Mouse (Mus musculus) intestine, embryonic 16.5 days (tissue): ENCODE results near the gene Fthl17d. TPM values are rescaled to one million over a fixed set of nuclear protein-coding genes. Genes with fewer than 3 reads are reported as not detected.
"Not testable (repeated sequence)": the region's sequence is repeated elsewhere in the genome, so short reads cannot be mapped to it uniquely, and the experiment has no call there.

ENCODE experiments used
- ATAC-seq: fragments of 200-750 bp; cut with Nextera tagmentation; 2 replicates; pipeline ENCODE4 v1.8.0; 2017; ENCODE audit warnings: moderate TSS enrichment, moderate library complexity
- H3K27ac ChIP-seq: fragments of 300-500 bp; sonication (generic); 2 replicates; pipeline ENCODE4 v1.5.1; 2014; ENCODE audit warnings: mild to moderate bottlenecking, low read length
- H3K27me3 ChIP-seq: fragments of 300-500 bp; sonication (generic); replicated peaks from 2 replicates; pipeline ENCODE4 v1.6.1; 2014; ENCODE audit warnings: low read length, control low read depth, mixed read lengths; ENCODE audit not compliant: control insufficient read depth, insufficient read depth
- H3K36me3 ChIP-seq: fragments of 300-500 bp; sonication (generic); 2 replicates; pipeline ENCODE4 v1.6.1; 2014; ENCODE audit warnings: low read length, control low read depth; ENCODE audit not compliant: control insufficient read depth, insufficient read depth
- H3K4me1 ChIP-seq: fragments of 300-500 bp; sonication (generic); 2 replicates; pipeline ENCODE4 v1.6.1; 2014; ENCODE audit warnings: low read length, control low read depth, mixed read lengths; ENCODE audit not compliant: control insufficient read depth, insufficient read depth
- H3K4me2 ChIP-seq: fragments of 300-500 bp; sonication (generic); 2 replicates; pipeline ENCODE4 v1.6.1; 2014; ENCODE audit warnings: low read depth, low read length, control low read depth
- H3K4me3 ChIP-seq: fragments of 300-500 bp; sonication (generic); 2 replicates; pipeline ENCODE4 v1.5.1; 2014; ENCODE audit warnings: mild to moderate bottlenecking, low read length
- H3K9ac ChIP-seq: fragments of 300-500 bp; sonication (generic); 2 replicates; pipeline ENCODE4 v1.6.1; 2014; ENCODE audit warnings: low read depth, low read length
- H3K9me3 ChIP-seq: fragments of 300-500 bp; sonication (generic); 2 replicates; pipeline ENCODE4 v1.6.1; 2016; ENCODE audit warnings: low read length, control low read depth; ENCODE audit not compliant: control insufficient read depth
- WGBS: fragments of 180-500 bp; shearing (Covaris S2); extraction: QIAGEN DNeasy Blood & Tissue Kit; methylation state at CpG from one replicate; pipeline ENCODE4 v1.1.7; 2014; 5-methylcytosine and 5-hydroxymethylcytosine counted together
- polyA plus RNA-seq: library from polyadenylated mRNA; unstranded; fragments of >200 nt; fragmentation: Nextera tagmentation; extraction: Ambion mirVana; gene quantifications from 2 replicates; pipeline ENCODE4 v1.2.1, GENCODE M21; 2015

Fthl17d gene
- not detected in 2 replicates for polyA plus RNA-seq

- WGBS: no CpG with 5 or more reads among the region's 9 CpGs
- H3K27ac ChIP-seq, H3K36me3 ChIP-seq, H3K4me2 ChIP-seq, H3K27me3 ChIP-seq, H3K9me3 ChIP-seq, H3K4me3 ChIP-seq, ATAC-seq, H3K4me1 ChIP-seq, H3K9ac ChIP-seq: not testable (repeated sequence)
Measured at GRCm38 (mm10) chrX:8986655-8987054, at the start of gene Fthl17d. Gene Fthl17d, minus strand, starts transcription at chrX:8986755.

- not testable (repeated sequence) for H3K9ac ChIP-seq, ATAC-seq, H3K36me3 ChIP-seq, H3K4me1 ChIP-seq, H3K27me3 ChIP-seq, H3K4me2 ChIP-seq, H3K9me3 ChIP-seq, H3K27ac ChIP-seq, H3K4me3 ChIP-seq
- WGBS: 91% methylated on average over 1 of the region's 10 CpGs
Measured at GRCm38 (mm10) chrX:9033193-9033592, 46.6 kb upstream of the Fthl17d start, which contains the start of gene Fthl17e. Gene Fthl17e, plus strand, starts transcription at chrX:9033493.

- WGBS: 49% methylated on average over 10 of the region's 10 CpGs
- H3K4me3 ChIP-seq: no peak overlapping the region
Measured at GRCm38 (mm10) chrX:9019481-9019880, 32.9 kb upstream of the Fthl17d start.

GRCm38 (mm10) chrX:9016079-9016478 is 29.5 kb upstream of the Fthl17d start:
- H3K9me3 ChIP-seq: no peaks in the 10 kb centered on the region
- no peaks in the 10 kb centered on the region for H3K4me1 ChIP-seq
- H3K4me2 ChIP-seq: no peak overlapping the region
- no peaks in the 10 kb centered on the region for H3K27me3 ChIP-seq
- H3K4me3 ChIP-seq: no peak overlapping the region
- no peak for ATAC-seq
- WGBS: 67% methylated on average over 1 of the region's 1 CpGs
- no peaks in the 10 kb centered on the region for H3K36me3 ChIP-seq
- H3K27ac ChIP-seq: no peak overlapping the region
- no peak overlapping the region for H3K9ac ChIP-seq

More at GRCm38 (mm10) chrX:9019481-9019880, 32.9 kb upstream of the Fthl17d start:
- Histone ChIP-seq H3K27ac (no peak overlapping the region), H3K9ac (no peak overlapping the region), H3K4me1 (no peaks in the 10 kb centered on the region), H3K27me3 (no peaks in the 10 kb centered on the region), H3K4me2 (no peak overlapping the region), H3K9me3 (no peaks in the 10 kb centered on the region), H3K36me3 (no peaks in the 10 kb centered on the region)
- ATAC-seq: no peak

DNA sequence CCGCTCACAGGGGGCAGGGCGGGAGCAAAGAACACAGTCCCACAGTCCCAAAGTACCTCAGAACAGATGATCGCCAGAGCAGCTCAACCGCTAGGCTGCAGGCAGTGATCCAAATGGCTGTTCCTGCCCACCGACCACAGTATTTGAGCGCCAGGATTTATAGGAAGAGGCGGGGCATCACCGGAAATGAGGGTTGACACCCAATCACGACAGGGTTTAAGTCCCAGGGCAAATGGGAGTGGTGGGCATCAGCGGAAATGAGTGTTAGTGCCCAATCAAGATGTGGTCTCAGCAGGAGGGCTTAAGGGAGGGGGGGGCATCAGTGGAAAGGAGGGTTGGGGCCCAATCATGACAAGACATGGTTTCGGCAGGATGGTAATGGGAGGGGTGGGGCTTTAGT is 10.1 kb downstream of the Fthl17d start, which contains the start of gene Fthl17c:
Gene Fthl17c, minus strand, starts transcription at position 101 of the 400 bp plus-strand sequence.
- not testable (repeated sequence) for ATAC-seq, H3K27me3 ChIP-seq, H3K4me1 ChIP-seq, H3K9ac ChIP-seq, H3K9me3 ChIP-seq, H3K4me3 ChIP-seq, H3K36me3 ChIP-seq, H3K4me2 ChIP-seq, H3K27ac ChIP-seq
- WGBS: no CpG with 5 or more reads among the region's 11 CpGs

- H3K27ac ChIP-seq, H3K36me3 ChIP-seq, ATAC-seq, H3K27me3 ChIP-seq, H3K4me1 ChIP-seq, H3K4me3 ChIP-seq, H3K9ac ChIP-seq, H3K4me2 ChIP-seq, H3K9me3 ChIP-seq: not testable (repeated sequence)
- WGBS: 50% methylated on average over 4 of the region's 4 CpGs
Measured at GRCm38 (mm10) chrX:8964618-8965017, 21.9 kb downstream of the Fthl17d start.

GRCm38 (mm10) chrX:8962875-8963274 is 23.7 kb downstream of the Fthl17d start, which contains the start of gene Fthl17b:
Gene Fthl17b, minus strand, starts transcription at chrX:8962975.
- not testable (repeated sequence) for H3K9ac ChIP-seq, H3K9me3 ChIP-seq, H3K4me2 ChIP-seq, H3K36me3 ChIP-seq, H3K27ac ChIP-seq, H3K4me3 ChIP-seq, ATAC-seq, H3K4me1 ChIP-seq, H3K27me3 ChIP-seq
- 96% methylated on average over 4 of the region's 11 CpGs for WGBS

GRCm38 (mm10) chrX:8948130-8948805 is 38.3 kb downstream of the Fthl17d start:
- H3K36me3 ChIP-seq, H3K4me3 ChIP-seq, H3K9me3 ChIP-seq, H3K4me1 ChIP-seq, H3K27me3 ChIP-seq, H3K27ac ChIP-seq, H3K9ac ChIP-seq, ATAC-seq, H3K4me2 ChIP-seq: not testable (repeated sequence)
- WGBS: 13% methylated on average over 6 of the region's 7 CpGs

DNA sequence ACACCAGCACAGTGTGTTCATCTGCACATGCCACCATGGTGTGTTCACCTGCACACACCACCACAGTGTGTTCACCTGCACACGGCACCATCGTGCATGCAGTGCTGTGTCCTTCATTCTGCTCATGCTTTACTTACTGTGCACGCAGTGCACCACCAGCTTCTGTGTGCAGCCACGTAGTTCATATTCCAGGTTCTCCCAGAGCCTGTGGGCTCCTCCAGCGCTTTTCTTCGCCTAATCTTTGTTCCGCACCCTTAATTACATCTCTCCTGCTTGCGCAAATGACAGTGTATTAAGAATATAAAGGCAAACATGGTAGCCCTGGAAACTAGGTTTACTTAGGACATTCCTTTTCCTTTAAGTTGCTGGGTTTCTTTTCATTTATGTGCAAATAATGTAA is 42.5 kb downstream of the Fthl17d start:
- Histone ChIP-seq H3K9me3 (no peaks in the 10 kb centered on the region), H3K4me2 (no peak overlapping the region), H3K27me3 (no peaks in the 10 kb centered on the region), H3K4me3 (no peak overlapping the region), H3K36me3 (no peaks in the 10 kb centered on the region), H3K4me1 (no peaks in the 10 kb centered on the region), H3K27ac (no peak overlapping the region), H3K9ac (no peak overlapping the region)
- WGBS: 74% methylated on average over 8 of the region's 8 CpGs
- ATAC-seq: no peak
